Mouse (Mus musculus) regulatory T cell (primary cell): ENCODE measurements around the gene Acot3.
"Not testable (repeated sequence)": the region's sequence is repeated elsewhere in the genome, so short reads cannot be mapped to it uniquely, and the experiment has no call there.

Experiments
- in situ Hi-C: fragments of 300-600 bp; cut with MboI, MseI; formaldehyde crosslinking; loops from one replicate; pipeline ENCODE4 v1.15.1; 2025; ENCODE audit warnings: high pct_unique_total_duplicates

The Acot3 gene

DNA sequence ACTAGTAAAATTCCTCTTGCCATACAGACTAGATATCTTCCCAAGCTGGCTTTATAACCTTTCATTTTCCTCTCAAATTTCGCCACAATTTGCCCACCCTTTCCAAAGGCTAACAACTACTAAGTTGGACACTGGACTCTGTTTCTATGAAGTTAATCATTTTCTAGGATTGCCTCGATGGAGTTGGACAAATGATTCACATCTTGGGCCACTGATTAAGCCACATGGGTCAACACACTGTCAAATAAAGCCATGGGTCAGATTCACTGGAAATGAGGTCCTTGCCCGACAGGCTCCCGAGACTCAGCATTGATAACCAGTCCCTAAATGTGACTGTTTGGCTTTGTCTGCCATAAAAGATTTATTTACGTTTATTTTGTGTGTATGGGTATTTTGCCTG, 9.7 kb upstream of the Acot3 start:
- in situ Hi-C loops: no loop called here

DNA sequence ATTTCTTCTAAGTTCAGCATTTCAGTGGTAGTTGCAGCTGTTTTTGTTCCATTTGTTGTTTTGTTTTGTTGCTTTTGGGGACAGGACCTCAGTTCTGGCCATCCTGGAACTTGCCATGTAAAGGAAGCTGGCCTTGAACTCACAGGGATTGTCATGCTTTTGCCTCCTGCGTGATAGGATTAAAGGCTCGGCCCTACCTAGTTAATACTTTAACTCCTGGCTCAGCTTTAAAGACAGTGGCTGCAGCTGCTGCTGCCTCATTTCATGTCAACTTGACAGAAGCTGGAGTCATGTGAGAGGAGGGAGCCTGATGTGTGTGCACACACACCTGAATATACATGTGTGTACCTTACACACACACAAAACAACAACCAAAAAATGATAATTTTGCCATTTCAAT, 7.9 kb upstream of the Acot3 start:
- in situ Hi-C loops: no loop called here

DNA sequence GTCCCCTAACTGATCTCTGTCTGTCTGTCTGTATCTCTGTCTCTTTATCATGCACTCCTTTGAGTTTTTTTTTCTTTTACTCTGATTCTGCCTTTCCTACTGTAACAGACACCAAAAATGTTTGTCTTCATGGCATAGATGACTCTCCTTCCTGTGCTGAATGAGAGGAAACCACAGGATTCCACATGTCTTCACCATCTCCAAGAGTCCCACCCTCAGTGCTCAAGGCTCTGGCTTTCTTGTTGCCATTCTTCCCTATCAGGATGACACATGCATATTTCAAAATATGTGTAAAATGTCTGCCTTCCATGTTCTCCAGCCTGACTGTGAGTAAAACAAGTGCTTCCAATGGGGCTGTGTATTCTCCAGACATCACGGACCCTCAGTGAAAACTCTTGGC, 5.0 kb upstream of the Acot3 start:
- in situ Hi-C loops: no loop called here

DNA sequence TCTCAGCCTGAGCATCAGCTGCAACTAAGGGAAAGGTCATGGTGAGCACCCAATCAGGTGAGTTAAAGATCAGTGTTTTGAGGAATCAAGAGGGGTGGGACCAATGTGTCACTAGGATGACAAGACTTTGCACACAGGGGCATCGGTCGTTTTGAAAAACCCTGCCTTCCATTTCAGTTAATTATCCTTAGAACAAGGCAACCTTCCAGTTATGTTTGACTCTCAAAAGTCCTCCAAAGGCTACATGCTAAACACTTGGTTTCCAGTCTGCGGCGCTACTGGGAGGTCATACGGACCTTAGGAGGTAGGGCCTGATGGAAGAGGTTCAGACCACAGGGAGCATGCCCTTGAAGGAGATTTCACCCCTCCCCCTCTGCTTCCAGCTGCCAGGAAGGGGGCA, 1.2 kb upstream of the Acot3 start:
- in situ Hi-C loops: not testable (repeated sequence)

DNA sequence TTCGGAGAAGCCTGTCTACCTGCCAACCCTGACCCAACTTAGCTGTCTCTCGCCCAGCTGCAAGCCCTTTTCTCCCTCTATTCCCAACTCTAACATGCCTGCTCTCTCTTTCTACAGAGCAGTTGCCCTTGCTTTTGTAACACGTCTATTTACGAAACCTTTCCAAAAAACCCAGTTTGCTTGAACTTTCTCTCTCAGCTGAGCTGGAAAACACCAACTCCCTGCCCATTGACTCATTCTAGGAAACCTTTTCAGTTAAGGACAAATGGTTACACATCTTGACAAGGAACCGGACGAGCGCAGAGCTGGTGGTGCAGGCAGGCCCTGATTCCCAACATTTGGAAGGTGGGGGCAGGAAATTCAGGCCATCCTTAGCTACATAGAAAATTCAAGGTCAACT, 665 bp downstream of the Acot3 start:
- in situ Hi-C loops: no loop called here

DNA sequence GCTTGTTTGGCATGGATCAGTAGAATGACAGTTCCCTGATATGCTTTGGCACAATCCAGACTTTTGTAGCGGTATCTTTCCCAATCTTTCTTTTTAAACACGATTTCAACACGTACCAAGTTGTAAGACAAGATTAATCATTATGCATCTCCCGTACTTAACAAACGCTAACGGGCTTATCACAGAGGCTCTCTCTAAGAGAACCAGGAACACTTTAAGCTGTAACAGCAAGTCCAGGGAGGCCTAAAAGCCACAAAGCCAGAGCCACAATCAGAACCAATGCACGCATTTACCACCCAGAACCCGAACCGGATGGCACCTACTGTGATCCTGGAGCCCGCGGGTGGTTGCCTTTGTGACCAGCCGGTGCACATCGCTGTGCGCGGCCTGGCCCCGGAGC, 1.2 kb downstream of the Acot3 start:
- in situ Hi-C loops: no loop called here

DNA sequence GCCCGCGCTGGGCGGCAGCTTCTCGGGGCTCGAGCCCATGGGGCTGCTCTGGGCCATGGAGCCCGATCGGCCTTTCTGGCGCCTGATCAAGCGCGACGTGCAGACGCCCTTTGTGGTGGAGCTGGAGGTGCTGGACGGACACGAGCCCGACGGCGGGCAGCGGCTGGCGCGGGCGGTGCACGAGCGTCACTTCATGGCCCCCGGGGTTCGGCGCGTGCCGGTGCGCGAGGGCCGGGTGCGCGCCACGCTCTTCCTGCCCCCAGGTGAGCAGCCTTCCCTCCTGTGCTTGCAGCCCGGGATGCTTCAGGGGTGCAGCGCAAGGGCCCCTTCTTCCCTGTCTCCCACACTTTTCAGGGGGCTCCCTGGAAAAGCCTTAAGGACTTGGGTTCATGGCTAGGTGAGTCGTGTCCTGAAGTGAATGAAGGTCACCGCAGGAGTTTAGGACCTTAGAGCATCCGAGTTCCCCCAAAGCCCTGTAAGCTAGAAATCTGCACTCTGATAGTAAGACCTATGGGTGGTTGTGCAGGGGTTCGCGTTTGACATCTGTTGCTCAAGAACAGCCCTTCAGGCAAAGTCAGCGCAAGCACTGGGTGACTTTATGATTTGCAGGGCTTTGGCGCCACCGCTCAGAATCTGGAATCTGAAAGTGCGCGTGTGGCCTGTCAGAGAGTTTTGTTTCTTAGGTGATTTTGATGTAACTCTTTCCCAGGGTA, 1.9 kb downstream of the Acot3 start:
- in situ Hi-C loops: no loop called here

DNA sequence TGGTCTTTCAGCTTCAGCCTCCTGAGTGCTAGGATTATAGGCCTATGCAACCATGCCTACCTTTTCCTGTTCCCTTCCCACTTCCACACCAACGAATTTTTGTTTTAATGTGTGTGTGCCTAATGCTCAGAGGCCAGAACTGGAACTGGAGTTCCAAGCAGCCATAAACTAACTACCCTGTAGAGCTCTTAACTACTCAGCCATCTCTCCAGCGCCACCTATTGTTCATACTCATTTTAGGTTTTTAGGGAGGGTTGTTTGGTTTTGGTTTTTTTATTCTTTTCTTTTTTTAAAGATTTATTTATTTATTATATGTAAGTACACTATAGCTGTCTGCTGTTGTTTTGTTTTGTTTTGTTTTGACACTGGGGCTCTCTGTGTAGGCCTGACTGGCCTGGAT, 9.0 kb downstream of the Acot3 start:
- in situ Hi-C loops: no loop called here

DNA sequence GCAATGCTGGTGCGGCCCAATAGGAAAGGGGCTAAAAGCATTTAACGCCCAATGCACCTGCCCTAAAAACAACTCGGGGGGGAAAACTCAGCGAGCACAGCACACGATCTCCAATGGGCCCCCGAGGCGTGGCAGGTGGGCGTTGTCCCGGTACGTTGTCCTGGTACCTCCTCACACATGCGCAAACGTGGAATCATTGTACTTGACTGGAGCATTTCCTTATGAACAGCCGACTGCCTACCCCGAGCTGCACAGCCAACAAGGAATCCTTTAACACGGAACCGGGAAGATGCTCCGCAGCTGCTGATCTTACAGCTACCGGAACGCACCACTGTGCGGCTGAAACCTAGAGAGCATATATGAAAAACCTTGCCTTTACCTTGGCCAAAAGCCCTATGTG, 10.4 kb downstream of the Acot3 start:
- in situ Hi-C loops: no loop called here

DNA sequence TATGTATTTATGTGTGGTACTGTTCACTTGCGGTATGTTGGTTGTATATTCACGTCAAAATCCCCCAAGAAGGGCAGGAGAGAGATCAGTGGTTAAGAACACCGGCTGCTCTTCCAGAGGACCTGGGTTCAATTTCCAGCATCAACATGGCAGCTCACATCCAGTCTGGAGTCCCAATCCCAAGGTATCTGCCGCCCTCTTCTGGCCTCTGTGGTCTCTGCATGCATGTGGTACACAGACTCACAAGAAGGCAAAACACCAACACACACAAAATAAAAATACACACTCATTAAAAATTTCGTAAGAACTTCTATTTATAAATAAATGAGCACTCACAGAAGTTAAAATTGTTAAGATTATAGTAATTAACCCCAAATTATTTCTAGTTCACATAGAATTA, 11.3 kb downstream of the Acot3 start:
- in situ Hi-C loops: no loop called here

DNA sequence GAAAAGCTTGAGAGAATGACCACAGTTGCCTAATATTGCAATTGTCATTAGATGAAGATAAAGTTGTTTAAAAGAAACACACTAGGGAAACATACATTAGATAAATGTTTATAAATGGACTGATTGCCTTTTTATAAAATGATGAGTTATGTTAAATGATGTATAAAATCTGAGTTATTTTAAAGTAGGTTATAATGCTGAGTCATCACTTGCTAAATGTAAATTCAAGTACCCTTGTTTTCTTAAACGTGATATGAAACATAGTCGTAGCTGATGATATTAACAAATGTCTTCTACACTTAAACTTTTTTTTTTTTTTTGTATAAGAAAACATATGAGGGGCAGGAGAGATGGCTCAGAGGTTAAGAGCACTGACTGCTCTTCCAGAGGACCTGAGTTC, 11.9 kb downstream of the Acot3 start:
- in situ Hi-C loops: no loop called here

DNA sequence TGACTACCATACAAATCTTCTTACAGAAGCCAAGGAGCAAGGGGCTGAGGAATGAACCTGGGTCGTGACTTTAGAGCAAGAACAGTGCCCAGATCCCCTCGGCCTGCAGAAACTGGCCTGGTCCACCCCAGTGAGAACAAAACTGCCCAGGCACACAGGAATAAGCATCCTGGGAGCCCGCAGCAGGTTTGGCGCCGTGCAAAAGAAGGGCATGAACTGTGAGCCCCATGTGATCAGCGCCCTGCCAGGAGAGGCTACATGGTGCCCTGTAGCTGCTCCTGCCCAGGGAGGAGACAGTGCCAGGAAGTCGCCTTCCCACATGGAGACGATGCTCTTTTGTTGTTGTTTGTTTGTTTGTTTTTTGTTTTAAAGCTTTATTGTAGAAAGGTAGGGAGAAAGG, 12.7 kb downstream of the Acot3 start:
- in situ Hi-C loops: no loop called here

DNA sequence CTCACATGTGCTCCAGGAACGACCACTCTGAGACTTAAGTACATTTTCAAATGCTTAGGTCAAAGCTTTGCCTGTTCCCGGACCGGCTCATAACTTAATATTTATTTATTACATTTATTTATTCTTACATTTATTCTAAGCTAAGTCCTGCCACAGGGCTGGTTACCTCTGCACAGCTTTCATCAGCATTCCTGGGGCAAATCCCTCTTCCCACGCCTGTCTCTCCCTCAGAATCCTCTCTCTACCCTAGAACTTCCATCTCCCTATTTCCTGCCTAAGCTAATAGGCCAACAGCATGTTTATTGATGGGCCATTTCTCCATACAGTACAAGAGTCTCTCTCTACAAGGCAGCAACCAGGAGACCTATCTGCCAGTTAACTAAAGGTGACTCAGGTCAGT, 15.8 kb downstream of the Acot3 start:
- in situ Hi-C loops: no loop called here

DNA sequence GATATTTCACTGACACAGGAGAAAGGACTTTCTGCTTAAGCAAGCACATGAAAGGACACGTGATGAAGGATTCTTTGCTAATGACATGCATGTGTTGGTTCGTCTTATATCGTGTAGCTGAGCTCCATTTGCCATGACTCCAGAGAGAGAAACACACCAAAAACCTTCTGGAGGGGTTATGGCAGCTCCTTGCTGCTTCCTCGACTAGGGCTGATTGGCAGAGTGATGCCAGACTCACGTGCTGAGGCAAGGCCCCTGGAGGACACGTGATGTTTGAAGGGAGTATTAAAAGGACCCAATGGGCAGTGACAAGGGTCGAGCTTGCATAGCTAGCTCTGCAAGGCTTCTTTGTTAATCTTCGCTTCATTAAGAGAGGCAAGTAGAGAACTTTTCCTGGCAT, 16.4 kb downstream of the Acot3 start:
- in situ Hi-C loops: no loop called here

DNA sequence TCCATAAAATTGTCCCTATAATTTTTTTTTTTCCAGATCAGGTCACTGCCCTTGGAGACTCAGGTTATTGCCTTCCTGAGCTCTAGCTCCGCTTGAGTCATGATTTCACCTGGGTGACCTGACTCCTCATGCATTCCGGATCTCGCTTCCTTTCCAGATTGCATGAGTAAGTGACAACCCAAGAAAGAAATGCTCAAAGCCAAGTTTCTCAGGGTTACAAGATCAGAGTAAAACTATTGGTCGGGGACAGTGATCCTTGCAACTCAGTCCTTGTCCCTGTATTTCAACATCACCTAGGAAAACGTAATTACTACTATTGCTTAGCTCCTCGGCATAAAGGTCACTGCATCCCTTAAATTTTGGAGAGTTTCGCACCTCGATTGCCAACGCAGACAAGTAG, 17.0 kb downstream of the Acot3 start, which contains the start of gene Acot5:
TSS of gene Acot5 (plus strand) at position 340 of the 400 bp plus-strand sequence.
- in situ Hi-C loops: no loop called here

DNA sequence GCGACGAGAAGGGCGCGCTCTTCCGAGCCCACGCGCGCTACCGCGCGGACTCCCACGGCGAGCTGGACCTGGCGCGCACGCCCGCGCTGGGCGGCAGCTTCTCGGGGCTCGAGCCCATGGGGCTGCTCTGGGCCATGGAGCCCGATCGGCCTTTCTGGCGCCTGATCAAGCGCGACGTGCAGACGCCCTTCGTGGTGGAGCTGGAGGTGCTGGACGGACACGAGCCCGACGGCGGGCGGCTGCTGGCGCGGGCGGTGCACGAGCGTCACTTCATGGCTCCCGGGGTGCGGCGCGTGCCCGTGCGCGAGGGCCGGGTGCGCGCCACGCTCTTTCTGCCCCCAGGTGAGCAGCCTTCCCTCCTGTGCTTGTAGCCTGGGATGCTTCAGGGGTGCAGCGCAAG, 17.6 kb downstream of the Acot3 start:
- in situ Hi-C loops: not testable (repeated sequence)

DNA sequence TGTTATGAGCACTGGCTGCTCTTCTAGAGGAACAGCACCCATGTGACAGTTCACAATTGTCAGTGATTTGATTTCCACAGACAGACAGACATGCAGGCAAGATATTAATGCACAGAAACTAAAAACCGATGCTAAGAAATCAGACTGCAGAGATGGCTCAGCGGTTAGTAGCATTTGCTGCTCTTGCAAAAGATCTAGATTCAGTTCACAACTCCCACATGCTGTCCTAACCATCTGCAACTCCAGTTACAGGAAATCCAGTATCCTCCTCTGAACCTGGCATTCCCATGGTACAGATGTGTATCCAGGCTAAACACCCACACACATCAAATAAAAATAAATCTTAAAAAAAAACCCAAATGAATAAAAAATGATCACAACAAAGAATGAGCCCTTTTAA, 19.8 kb downstream of the Acot3 start:
- in situ Hi-C loops: no loop called here

DNA sequence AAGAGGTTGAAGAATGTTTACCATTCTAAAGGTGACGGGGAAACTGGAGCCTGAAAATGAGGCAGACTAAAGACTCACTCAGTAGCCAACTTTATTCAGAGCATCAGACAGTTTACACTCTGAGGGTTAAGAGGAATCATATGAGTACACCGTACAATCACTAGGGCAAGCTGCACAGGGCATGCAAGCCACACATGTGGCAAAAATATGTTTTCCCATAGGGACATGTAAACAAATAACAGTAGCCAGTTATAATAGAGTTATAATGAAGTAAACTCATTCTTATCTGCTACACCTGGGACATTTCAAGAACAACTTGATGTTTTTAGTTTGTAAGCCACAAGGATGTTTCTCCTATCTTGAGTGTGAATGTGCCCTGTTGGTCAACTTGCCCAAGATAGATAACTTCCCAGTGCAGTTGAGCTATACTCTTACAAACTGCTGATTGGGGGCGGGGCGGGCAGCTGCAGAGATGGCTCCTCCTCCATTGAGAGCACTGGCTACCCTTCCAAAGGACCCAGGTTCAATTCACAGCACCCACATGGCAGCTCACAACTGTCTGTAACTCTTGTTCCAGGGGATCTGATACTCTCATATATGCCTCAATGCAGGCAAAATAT, 25.5 kb downstream of the Acot3 start:
- in situ Hi-C loops: no loop called here

DNA sequence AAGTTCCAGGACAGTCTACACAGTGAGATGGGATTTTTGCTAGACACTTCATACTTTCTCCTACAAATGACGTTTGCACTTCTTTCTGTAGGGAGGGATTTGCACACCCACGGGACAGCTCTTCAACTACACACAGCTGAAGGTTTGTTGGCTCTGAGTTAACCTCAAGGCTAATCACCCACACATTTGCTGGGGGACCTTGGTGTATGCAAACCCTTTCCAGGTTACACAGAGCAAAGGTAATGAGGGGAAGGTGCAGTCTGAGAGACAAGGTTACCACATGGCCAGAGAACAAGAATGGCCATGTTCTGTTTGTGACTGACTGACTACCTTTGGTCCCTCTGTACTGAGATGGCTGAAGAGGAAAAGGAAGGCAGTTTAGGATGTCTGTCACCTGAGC, 31.9 kb downstream of the Acot3 start:
- in situ Hi-C loops: no loop called here

DNA sequence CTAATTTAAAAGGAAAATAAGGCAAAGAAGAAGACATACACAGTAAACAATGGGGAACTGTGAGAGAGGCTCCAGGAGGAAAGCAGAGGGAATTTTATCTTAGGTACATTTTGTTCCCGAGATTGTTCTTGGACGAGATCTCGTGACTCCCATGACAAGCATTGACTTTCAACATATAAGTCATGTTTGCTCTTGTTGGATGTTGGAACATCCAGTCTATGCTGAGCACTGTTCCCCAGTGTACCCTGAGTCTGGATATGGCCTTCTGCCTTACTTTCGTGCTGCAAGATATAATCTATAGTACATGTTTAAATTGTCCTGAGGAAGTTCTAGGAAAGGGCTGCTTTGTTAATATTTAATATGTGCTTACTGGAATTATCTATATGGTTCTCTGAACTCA, 32.6 kb downstream of the Acot3 start:
- in situ Hi-C loops: no loop called here

DNA sequence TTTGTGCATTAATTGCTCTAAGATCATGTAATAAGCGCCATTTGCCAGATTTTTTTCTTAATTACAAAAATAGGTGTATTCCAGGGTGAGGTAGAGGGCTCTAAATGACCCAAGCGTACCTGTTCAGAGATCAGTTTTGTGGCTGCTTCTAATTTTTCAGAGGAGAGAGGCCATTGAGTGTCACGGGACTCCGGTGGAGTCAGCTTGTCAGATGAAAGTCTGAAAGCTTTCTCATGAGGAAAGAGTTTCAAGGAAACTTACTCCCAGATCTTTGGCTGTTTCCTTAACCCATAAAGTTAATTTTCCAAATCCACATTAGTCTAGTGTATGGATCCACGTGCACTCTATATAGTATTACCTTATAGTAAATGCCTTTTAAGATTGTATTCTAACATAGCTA, 42.7 kb downstream of the Acot3 start:
- in situ Hi-C loops: not testable (repeated sequence)

DNA sequence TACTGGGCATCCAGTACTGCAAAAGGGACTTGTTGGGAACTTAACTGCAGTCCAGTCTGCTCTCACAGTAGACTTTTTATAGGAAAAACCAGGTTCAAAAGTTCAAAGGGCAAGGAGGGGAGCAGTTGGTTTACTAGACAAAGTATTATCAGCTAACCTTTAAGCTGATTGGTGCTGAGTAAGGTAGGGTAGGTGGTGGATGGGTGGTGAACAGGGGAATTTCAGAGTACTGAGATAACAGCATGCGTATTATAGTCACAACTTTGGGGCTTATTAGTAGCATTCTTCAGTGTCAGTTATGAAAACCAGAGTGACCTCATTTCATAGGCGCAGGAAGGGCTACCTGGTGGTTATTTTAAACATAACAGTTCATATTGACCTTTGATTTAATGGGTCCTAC, 47.7 kb downstream of the Acot3 start:
- in situ Hi-C loops: no loop called here

DNA sequence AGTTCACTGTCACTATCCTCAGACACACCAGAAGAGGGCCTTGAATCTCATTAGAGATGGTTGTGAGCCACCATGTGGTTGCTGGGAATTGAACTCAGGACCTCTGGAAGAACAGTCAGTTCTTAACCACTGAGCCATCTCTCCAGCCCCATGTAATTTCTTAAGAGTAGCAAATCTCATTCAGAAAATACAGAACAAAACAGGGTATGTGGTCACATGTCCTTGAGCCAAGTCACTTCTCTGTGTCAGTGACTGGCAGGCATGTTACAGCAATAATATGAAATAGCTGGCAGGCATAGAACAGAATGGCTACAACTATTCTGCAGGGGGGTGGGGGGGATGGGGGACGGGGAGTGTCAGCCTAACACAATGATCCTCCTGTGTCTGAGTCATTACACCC, 48.1 kb downstream of the Acot3 start:
- in situ Hi-C loops: no loop called here
